Mouse (Mus musculus): ENCODE results near the gene Sorcs3. TPM values are rescaled to one million over a fixed set of nuclear protein-coding genes. Genes with fewer than 3 reads are reported as not detected.

Sorcs3 gene
- polyA plus RNA-seq, 1 experiment from 2014 or later, result 6.6 TPM

GRCm38 (mm10) chr19:48475784-48476410 is 270.1 kb downstream of the Sorcs3 start:
- Histone ChIP-seq H3K9ac (replicated peaks) (no peak overlapping the region), H3K27me3 (no peaks in the 10 kb centered on the region), H3K9me3 (no peaks in the 10 kb centered on the region), H3K4me3 (no peak overlapping the region), H3K4me2 (replicated peaks) (no peak overlapping the region), H3K4me1 (no peaks in the 10 kb centered on the region), H3K36me3 (no peaks in the 10 kb centered on the region), H3K27ac (replicated peaks) (no peak overlapping the region)
- no peak for ATAC-seq (ENCODE audit: low FRiP score, low read depth)
- WGBS, result 81% methylated on average over 6 of the region's 6 CpGs

- no peaks in the 10 kb centered on the region for H3K4me1 ChIP-seq
- H3K36me3 ChIP-seq, result no peaks in the 10 kb centered on the region
- H3K9me3 ChIP-seq, result no peaks in the 10 kb centered on the region
- H3K4me2 ChIP-seq (replicated peaks), result no peak overlapping the region
- 46% methylated on average over 2 of the region's 2 CpGs for WGBS
- H3K4me3 ChIP-seq, result no peak overlapping the region
- H3K27ac ChIP-seq (replicated peaks), result no peak overlapping the region
- no peaks in the 10 kb centered on the region for H3K27me3 ChIP-seq
- no peak for ATAC-seq (ENCODE audit: low FRiP score, low read depth)
- H3K9ac ChIP-seq (replicated peaks), result no peak overlapping the region
Measured at GRCm38 (mm10) chr19:48478864-48479263, 273.0 kb downstream of the Sorcs3 start.

- Histone ChIP-seq H3K36me3 (no peaks in the 10 kb centered on the region), H3K9me3 (no peaks in the 10 kb centered on the region), H3K4me2 (replicated peaks) (no peak overlapping the region), H3K4me1 (no peaks in the 10 kb centered on the region), H3K4me3 (no peak overlapping the region), H3K27me3 (no peaks in the 10 kb centered on the region), H3K9ac (replicated peaks) (no peak overlapping the region), H3K27ac (replicated peaks) (no peak overlapping the region)
- WGBS, result 76% methylated on average over 3 of the region's 3 CpGs
- ATAC-seq (ENCODE audit: low FRiP score, low read depth), result no peak
Measured at GRCm38 (mm10) chr19:48482946-48483345, 277.1 kb downstream of the Sorcs3 start.

- Histone ChIP-seq H3K36me3 (no peaks in the 10 kb centered on the region), H3K27ac (replicated peaks) (no peak overlapping the region), H3K27me3 (no peaks in the 10 kb centered on the region), H3K9me3 (no peaks in the 10 kb centered on the region), H3K4me2 (replicated peaks) (no peak overlapping the region), H3K9ac (replicated peaks) (no peak overlapping the region), H3K4me3 (no peak overlapping the region), H3K4me1 (no peaks in the 10 kb centered on the region)
- ATAC-seq (ENCODE audit: low FRiP score, low read depth), result no peak
- 56% methylated on average over 3 of the region's 3 CpGs for WGBS
Measured at GRCm38 (mm10) chr19:48491111-48491510, 285.3 kb downstream of the Sorcs3 start.

GRCm38 (mm10) chr19:48503896-48504620 is 298.2 kb downstream of the Sorcs3 start:
- Histone ChIP-seq H3K9me3 (no peaks in the 10 kb centered on the region), H3K4me2 (replicated peaks) (no peak overlapping the region), H3K36me3 (no peaks in the 10 kb centered on the region), H3K4me1 (no peaks in the 10 kb centered on the region), H3K9ac (replicated peaks) (no peak overlapping the region), H3K27ac (replicated peaks) (no peak overlapping the region), H3K27me3 (no peaks in the 10 kb centered on the region), H3K4me3 (no peak overlapping the region)
- ATAC-seq (ENCODE audit: low FRiP score, low read depth), result no peak
- WGBS, result 62% methylated on average over 2 of the region's 2 CpGs

GRCm38 (mm10) chr19:48523803-48524202 is 318.0 kb downstream of the Sorcs3 start:
- H3K4me3 ChIP-seq, result no peak overlapping the region
- H3K27me3 ChIP-seq, result no peaks in the 10 kb centered on the region
- no peaks in the 10 kb centered on the region for H3K9me3 ChIP-seq
- no peaks in the 10 kb centered on the region for H3K4me1 ChIP-seq
- H3K36me3 ChIP-seq, result no peaks in the 10 kb centered on the region
- H3K27ac ChIP-seq (replicated peaks), result no peak overlapping the region
- no peak overlapping the region for H3K9ac ChIP-seq (replicated peaks)
- no peak for ATAC-seq (ENCODE audit: low FRiP score, low read depth)
- H3K4me2 ChIP-seq (replicated peaks), result no peak overlapping the region
- WGBS, result 97% methylated on average over 7 of the region's 7 CpGs

- WGBS, result 75% methylated on average over 9 of the region's 9 CpGs
Measured at GRCm38 (mm10) chr19:48524527-48525214, 318.8 kb downstream of the Sorcs3 start.

GRCm38 (mm10) chr19:48533582-48533981 is 327.8 kb downstream of the Sorcs3 start:
- Histone ChIP-seq H3K4me3 (no peak overlapping the region), H3K9me3 (no peaks in the 10 kb centered on the region), H3K9ac (replicated peaks) (no peak overlapping the region), H3K4me2 (replicated peaks) (no peak overlapping the region), H3K27ac (replicated peaks) (no peak overlapping the region), H3K36me3 (no peaks in the 10 kb centered on the region), H3K4me1 (no peaks in the 10 kb centered on the region), H3K27me3 (no peaks in the 10 kb centered on the region)
- WGBS, result 94% methylated on average over 4 of the region's 4 CpGs
- no peak for ATAC-seq (ENCODE audit: low FRiP score, low read depth)

More at GRCm38 (mm10) chr19:48524527-48525214, 318.8 kb downstream of the Sorcs3 start:
- no peak for ATAC-seq (ENCODE audit: low FRiP score, low read depth)
- Histone ChIP-seq H3K9ac (replicated peaks) (no peak overlapping the region), H3K36me3 (no peaks in the 10 kb centered on the region), H3K4me3 (no peak overlapping the region), H3K27me3 (no peaks in the 10 kb centered on the region), H3K27ac (replicated peaks) (no peak overlapping the region), H3K4me1 (no peaks in the 10 kb centered on the region), H3K4me2 (replicated peaks) (no peak overlapping the region), H3K9me3 (no peaks in the 10 kb centered on the region)

GRCm38 (mm10) chr19:48544294-48544693 is 338.5 kb downstream of the Sorcs3 start:
- no peak overlapping the region for H3K4me3 ChIP-seq
- H3K27me3 ChIP-seq, result no peaks in the 10 kb centered on the region
- H3K9ac ChIP-seq (replicated peaks), result no peak overlapping the region
- no peak for ATAC-seq (ENCODE audit: low FRiP score, low read depth)
- no peak overlapping the region for H3K4me2 ChIP-seq (replicated peaks)
- H3K9me3 ChIP-seq, result peaks cover 9% of the 10 kb centered on the region
- H3K27ac ChIP-seq (replicated peaks), result no peak overlapping the region
- no peaks in the 10 kb centered on the region for H3K36me3 ChIP-seq
- H3K4me1 ChIP-seq, result peaks cover 4% of the 10 kb centered on the region; the same call in 1 of the 2 replicates

- no peak overlapping the region for H3K9ac ChIP-seq (replicated peaks)
- no peak overlapping the region for H3K27ac ChIP-seq (replicated peaks)
- no peak for ATAC-seq (ENCODE audit: low FRiP score, low read depth)
- H3K4me2 ChIP-seq (replicated peaks), result no peak overlapping the region
- H3K36me3 ChIP-seq, result no peaks in the 10 kb centered on the region
- no peak overlapping the region for H3K4me3 ChIP-seq
- H3K4me1 ChIP-seq, result peaks cover 4% of the 10 kb centered on the region; the same call in 1 of the 2 replicates
- H3K27me3 ChIP-seq, result no peaks in the 10 kb centered on the region
- 88% methylated on average over 7 of the region's 7 CpGs for WGBS
- peaks cover 9% of the 10 kb centered on the region for H3K9me3 ChIP-seq
Measured at GRCm38 (mm10) chr19:48545421-48546132, 339.8 kb downstream of the Sorcs3 start.

- Histone ChIP-seq H3K4me3 (no peak overlapping the region), H3K27ac (replicated peaks) (no peak overlapping the region), H3K36me3 (no peaks in the 10 kb centered on the region), H3K27me3 (no peaks in the 10 kb centered on the region), H3K9me3 (peaks cover 9% of the 10 kb centered on the region), H3K4me2 (replicated peaks) (no peak overlapping the region), H3K9ac (replicated peaks) (no peak overlapping the region), H3K4me1 (peaks cover 4% of the 10 kb centered on the region; the same call in 1 of the 2 replicates)
- 92% methylated on average over 2 of the region's 2 CpGs for WGBS
- no peak for ATAC-seq (ENCODE audit: low FRiP score, low read depth)
Measured at GRCm38 (mm10) chr19:48546133-48546448, 340.3 kb downstream of the Sorcs3 start.
